Mouse (Mus musculus) heart, postnatal 4 days (tissue): Measurements from ENCODE around the gene Pde6c. TPM values are rescaled to one million over a fixed set of nuclear protein-coding genes. Genes with fewer than 3 reads are reported as not detected.

Experiments
- DNase-seq: peaks from one replicate; pipeline ENCODE4 v3.0.0; 2021
- total RNA-seq, 2 experiments: library from RNA; stranded (reverse); gene quantifications; 2 replicates each; pipeline ENCODE4 v1.2.3; 2021

Pde6c gene
- total RNA-seq, 2 experiments from 2014 or later, result not detected

DNA sequence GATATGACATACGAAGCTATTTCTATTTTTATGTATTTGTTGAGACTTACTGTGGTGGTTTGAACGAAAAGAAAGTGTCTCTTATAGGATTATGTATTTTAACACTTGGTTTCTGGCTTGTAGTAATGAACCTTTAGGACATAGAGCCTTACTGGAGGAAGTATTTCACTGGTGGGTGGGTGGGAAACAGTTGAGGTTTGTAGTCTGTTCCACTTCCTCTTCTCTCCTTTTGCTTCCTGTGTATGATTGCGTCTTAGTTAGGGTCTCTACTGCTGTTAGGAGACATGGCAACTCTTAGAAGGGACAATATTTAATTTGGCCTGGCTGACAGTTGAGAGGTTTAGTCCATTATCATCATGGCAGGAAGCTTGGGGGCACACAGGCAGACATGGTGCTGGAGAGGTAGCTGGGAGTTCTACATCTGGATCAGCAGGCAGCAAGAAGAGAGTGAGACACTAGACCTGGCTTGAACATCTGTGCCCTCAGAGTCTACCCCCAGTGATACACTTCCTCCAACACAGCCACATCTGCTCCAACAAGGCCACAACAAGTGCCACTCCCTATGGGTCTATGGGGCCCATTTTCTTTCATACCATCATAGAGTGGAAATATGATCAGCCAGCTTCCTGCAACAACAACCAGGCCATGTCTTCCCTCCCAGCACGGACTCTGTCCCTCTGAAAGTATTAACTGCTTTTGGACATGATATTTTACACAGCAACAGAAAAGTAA, 11.1 kb downstream of the Pde6c start:
- DNase-seq, result no peak

- DNase-seq, result no peak
Measured at GRCm38 (mm10) chr19:38156243-38156642, 23.7 kb downstream of the Pde6c start.

DNA sequence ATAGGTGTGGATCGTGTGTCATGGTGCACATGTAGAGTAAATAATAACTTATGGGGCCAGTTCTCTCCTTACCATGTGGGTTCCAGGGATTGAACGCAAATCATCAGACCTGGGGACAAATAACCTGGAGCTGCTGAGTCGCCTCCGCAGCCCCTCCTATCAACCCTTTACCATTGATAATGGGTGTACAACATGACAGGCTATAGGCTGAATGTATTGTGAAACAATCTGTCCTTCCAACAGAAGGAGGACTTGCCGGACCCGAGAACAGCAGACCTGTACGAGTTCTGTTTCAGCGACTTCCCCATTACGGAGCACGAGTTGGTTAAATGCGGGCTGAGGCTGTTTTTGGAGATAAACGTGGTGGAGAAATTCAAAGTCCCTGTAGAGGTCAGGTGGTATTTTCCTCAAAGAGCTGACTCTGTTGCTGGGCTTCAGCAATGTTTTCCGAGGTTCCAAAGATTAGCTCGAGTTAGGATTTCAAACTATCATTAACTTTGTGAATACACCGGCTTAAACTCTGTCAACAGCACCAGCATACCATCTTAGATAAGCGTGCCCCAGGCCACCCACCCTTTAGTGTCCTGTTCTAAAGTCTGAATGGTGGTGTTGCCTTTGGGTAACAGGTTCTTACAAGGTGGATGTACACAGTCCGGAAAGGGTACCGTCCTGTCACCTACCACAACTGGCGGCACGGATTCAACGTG, 29.2 kb downstream of the Pde6c start:
- no peak for DNase-seq

DNA sequence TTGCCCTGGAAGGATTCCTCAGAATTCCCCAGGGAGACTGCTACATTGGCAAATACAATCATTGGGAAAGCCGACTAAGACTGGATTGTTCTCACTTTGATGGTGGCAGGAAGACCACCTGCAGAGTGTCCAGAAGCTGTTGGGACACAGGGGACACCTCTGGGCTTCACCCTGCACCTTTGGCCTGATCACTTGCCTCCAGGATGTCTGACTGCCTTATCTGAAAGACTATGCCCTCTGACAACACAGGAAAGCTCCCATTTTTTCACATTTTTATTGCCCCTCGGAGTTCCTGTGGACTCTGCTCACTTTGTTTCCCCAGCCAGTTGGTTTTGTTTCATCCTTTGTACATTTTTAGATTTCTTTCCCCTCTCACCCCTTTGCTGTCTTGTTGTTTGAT, 32.1 kb downstream of the Pde6c start:
- DNase-seq, result no peak

DNA sequence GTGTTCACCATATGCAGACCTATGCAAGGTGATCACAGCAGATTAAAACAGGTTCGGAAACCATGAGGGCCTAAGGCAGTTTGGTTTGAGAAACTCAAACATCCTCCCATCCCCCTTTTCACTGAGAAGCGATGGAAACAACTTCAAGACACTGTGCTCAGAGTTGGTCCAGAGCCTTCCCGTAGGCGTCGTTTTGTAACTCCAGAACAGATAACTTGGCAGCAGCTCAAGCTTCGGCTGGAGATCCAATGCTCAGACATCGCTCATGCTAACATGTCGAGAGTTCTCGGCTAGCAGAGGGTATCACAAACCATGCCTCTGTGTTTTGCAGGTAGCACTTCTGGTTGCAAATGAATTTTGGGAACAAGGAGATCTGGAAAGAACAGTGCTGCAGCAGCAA, 47.1 kb downstream of the Pde6c start:
- no peak for DNase-seq

DNA sequence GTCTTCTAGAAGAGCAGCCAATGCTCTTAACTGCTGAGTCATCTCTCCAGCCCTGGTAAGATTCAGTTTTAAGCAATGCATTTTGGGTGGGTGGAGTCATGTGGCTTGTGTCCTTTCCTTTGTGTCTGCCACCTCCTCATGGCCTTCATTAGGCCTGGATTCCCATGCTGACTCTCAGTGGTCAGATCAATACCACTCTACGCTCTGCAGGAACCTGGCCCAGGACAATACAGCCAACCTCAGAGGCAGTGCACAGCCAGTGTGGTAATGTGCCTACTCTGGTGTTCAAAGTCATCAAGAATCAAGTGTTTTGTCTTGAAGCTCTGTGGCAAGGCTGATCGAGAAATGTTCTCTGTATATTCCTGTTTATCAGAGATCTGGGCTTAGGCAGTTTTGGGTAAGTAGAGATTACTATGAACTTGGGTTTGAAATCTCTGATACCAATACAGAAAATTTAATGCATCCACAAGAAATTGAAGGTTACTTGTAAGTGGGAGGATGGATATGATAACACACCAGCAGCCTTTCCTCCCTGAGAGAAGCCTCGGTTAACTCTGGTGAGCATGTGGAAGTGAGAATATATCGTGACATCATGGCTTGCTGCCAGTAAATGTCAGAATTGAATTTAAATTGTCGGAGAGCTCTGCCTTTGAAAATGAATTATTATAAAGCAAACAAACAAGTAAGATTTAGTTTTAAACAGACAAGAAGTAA, 54.2 kb downstream of the Pde6c start:
- no peak for DNase-seq

DNA sequence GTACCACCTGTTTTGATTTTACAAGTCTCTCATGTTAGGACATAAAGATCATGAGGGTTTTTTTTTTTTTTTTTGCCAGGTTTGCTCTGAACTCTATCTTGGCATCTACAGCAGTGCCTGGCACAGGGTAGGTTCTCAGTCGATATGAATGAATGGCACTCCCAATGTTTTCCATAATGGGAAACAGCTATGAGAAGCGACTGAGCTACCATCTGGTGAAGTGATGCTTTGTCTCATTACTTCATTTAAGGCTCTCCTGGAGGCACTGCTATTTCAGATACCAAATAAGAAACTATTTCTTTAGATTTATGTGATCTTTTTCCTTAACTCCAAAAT, 54.7 kb downstream of the Pde6c start:
- DNase-seq, result no peak

- no peak for DNase-seq
Measured at GRCm38 (mm10) chr19:38190606-38191005, 58.0 kb downstream of the Pde6c start.

DNA sequence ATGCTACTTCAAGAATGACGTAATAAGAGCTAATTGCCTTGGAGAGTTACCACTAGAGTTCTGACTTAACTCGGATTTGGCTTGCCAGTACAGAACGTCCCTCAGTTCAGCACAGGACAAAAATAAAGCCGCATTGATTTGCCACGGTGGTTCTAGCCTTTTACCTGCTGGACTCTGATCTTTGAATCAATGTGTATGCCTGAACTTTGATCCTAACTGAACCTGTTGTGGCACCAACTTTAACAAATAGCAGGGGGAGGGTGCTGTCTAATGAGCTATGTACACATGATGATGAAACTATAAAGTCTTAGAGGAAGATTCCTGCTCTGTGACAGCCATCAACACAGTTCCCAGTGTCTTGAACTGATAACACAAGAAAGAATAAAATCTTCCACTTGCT, 58.9 kb downstream of the Pde6c start:
- no peak for DNase-seq

DNA sequence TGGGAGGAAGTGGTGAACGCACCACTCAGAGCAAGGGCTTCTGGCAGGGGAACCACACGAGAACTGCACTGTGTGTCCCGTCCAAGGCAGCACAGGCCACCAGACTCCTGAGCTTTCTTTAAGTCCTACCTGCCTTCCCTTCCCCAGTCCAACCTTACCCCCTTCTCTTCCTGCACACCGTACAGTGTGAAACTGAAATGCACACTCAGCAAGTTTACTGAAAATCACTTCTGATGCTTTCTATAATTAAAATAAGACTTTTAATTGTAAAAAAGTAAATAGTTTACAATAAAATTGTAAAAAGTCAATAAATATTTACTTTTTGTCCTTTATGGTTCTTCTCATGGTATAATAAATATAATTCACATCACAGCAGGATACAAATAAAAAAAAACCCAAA, 62.7 kb downstream of the Pde6c start:
- DNase-seq, result no peak

DNA sequence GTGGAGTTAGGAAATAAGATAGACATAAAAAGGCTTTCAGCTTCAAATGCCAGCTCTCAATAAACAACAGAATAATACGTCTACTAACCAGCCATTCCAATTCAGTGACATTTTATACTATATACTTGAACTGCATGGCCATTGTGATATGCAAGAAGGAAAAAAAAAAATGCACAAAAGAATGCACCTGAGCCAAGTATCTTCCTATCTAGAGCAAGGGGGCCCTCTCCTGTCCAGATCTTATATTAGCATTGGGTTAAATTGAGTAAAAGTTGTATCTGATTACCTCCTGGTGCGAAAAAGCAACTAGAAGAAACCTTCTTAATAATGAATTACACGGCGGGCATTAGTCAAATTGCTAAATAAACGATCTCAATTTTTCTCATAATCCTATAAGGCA, 66.2 kb downstream of the Pde6c start:
- no peak for DNase-seq

DNA sequence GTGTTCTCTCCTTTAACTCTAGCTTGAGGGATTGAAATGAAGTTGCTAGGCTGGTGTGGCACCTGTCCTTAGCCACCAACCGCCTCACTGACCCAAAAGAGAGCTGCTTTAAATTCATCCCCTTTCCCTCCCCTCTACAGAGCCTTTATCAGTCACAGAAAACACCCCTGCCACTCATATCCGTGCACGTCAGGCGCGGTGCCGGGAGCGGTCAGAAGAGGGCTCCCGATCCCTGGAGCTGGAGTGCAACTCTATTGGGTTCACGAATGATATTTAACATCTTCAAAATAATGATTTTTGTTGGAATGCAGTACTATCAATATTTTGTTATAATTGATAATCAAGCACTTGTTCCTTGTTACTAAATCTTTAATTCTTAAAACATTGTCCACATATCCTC, 74.1 kb downstream of the Pde6c start:
- peak; percentile 15 for DNase-seq

- no peak for DNase-seq
Measured at GRCm38 (mm10) chr19:38217696-38218095, 85.1 kb downstream of the Pde6c start.

GRCm38 (mm10) chr19:38223356-38223904, 90.8 kb downstream of the Pde6c start:
- no peak for DNase-seq

- peak; percentile 95 for DNase-seq
Measured at GRCm38 (mm10) chr19:38223905-38224684, 91.5 kb downstream of the Pde6c start, which contains the start of gene Fra10ac1. Fra10ac1 (minus strand) TSS chr19:38224156.

DNA sequence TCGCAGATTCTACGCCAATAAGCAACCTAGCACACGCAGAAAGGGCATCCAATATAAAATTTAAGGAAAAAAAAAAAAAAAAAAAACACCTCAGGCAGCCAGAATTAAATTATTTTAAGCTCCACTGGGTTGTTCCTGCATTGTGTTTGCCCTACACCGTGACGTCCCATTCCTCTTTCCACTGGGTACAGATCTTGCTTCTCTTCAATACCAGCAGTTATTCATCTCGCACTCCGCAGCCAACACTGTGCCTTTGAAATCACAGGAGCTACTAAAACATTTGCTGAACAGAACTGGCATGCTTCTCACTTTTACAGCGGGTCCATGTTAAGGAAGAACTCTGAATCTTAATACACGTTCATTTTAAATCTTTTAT, 92.1 kb downstream of the Pde6c start:
- no peak for DNase-seq

- DNase-seq, result no peak
Measured at GRCm38 (mm10) chr19:38228699-38229098, 96.1 kb downstream of the Pde6c start.

DNA sequence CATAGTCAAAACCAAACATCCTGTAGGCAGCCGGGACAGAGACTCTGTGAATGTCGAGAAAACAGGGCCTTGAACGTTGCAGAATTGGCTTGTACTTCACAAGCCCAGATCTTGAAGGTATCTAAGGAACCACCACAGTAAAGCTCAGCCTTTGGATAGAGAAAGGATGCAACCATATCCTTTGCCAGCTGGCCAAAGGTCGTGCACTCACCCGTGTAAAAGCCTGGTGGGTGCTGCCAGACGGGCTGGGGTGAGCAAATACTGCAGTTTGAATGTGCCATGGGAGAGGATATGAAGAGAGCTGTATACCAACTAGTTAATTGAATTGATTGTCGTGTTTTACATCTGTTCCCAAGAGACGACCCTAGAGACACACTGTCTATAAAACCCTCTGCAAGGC, 99.5 kb downstream of the Pde6c start:
- DNase-seq, result no peak

- no peak for DNase-seq
Measured at GRCm38 (mm10) chr19:38232516-38232915, 99.9 kb downstream of the Pde6c start.
